Mouse (Mus musculus) bone marrow macrophage, adult 2 months (primary cell): ENCODE data around the gene Gm15217. TPM values are rescaled to one million over a fixed set of nuclear protein-coding genes. Genes with fewer than 3 reads are reported as not detected.

ENCODE experiments used
- H3K27ac ChIP-seq: 2 replicates; pipeline ENCODE4 v1.5.1; 2012; ENCODE audit warnings: low read depth, low read length; ENCODE audit not compliant: insufficient read depth
- H3K4me1 ChIP-seq: 2 replicates; pipeline ENCODE4 v1.6.1; 2012; ENCODE audit warnings: low read length; ENCODE audit not compliant: control insufficient read depth, insufficient read depth
- H3K4me3 ChIP-seq: 2 replicates; pipeline ENCODE4 v1.5.1; 2012; ENCODE audit warnings: mild to moderate bottlenecking, low read length, moderate library complexity; ENCODE audit not compliant: insufficient read depth
- CTCF ChIP-seq: IDR thresholded peaks from 2 replicates; pipeline ENCODE4 v1.5.1; 2012; ENCODE audit warnings: low read depth, mild to moderate bottlenecking, low read length, moderate library complexity
- POLR2A ChIP-seq: IDR thresholded peaks from 2 replicates; pipeline ENCODE4 v1.6.1; 2012; ENCODE audit warnings: mild to moderate bottlenecking, low read depth, low read length, borderline replicate concordance
- polyA plus RNA-seq: library from polyadenylated mRNA; stranded (reverse); fragments of >200 nt; gene quantifications from 2 replicates; pipeline ENCODE4 v1.2.4, GENCODE M21; 2012; ENCODE audit not compliant: missing spikeins, insufficient read depth, insufficient read length

Gm15217 gene
- polyA plus RNA-seq, 1 experiment, result not detected

- H3K27ac ChIP-seq, result no peak overlapping the region
- H3K4me1 ChIP-seq, result no peaks in the 10 kb centered on the region
- H3K4me3 ChIP-seq, result no peak overlapping the region
- no peak for TF ChIP-seq POLR2A
- TF ChIP-seq CTCF, result no peak
Measured at GRCm38 (mm10) chr14:46381457-46381856, 2.2 kb downstream of the Gm15217 start.

- Histone ChIP-seq H3K27ac (no peak overlapping the region), H3K4me3 (no peak overlapping the region), H3K4me1 (no peaks in the 10 kb centered on the region)
- TF ChIP-seq POLR2A (no peak), CTCF (no peak)
Measured at GRCm38 (mm10) chr14:46384946-46385691, 5.9 kb downstream of the Gm15217 start.

GRCm38 (mm10) chr14:46385701-46386477 lies 6.7 kb downstream of the Gm15217 start:
- no peak overlapping the region for H3K4me3 ChIP-seq
- H3K4me1 ChIP-seq, result no peaks in the 10 kb centered on the region
- no peak for TF ChIP-seq CTCF
- TF ChIP-seq POLR2A, result no peak
- H3K27ac ChIP-seq, result no peak overlapping the region

- Histone ChIP-seq H3K27ac (no peak overlapping the region), H3K4me3 (no peak overlapping the region), H3K4me1 (no peaks in the 10 kb centered on the region)
- TF ChIP-seq POLR2A (no peak), CTCF (no peak)
Measured at GRCm38 (mm10) chr14:46386478-46387356, 7.5 kb downstream of the Gm15217 start.

GRCm38 (mm10) chr14:46387357-46387671 lies 8.1 kb downstream of the Gm15217 start:
- TF ChIP-seq POLR2A (no peak), CTCF (no peak)
- Histone ChIP-seq H3K27ac (no peak overlapping the region), H3K4me1 (no peaks in the 10 kb centered on the region), H3K4me3 (peak overlapping the region; percentile 20; the same call in 1 of the 2 replicates)

GRCm38 (mm10) chr14:46387821-46388481 lies 8.7 kb downstream of the Gm15217 start:
- Histone ChIP-seq H3K4me1 (no peaks in the 10 kb centered on the region), H3K27ac (no peak overlapping the region), H3K4me3 (peak overlapping the region; percentile 20; the same call in 1 of the 2 replicates)
- TF ChIP-seq CTCF, result no peak
- no peak for TF ChIP-seq POLR2A

GRCm38 (mm10) chr14:46388636-46389035 lies 9.4 kb downstream of the Gm15217 start:
- no peak for TF ChIP-seq CTCF
- no peak for TF ChIP-seq POLR2A
- H3K27ac ChIP-seq, result no peak overlapping the region
- H3K4me1 ChIP-seq, result no peaks in the 10 kb centered on the region
- H3K4me3 ChIP-seq, result no peak overlapping the region

GRCm38 (mm10) chr14:46389438-46390248 lies 10.4 kb downstream of the Gm15217 start:
- no peak overlapping the region for H3K27ac ChIP-seq
- TF ChIP-seq POLR2A, result no peak
- TF ChIP-seq CTCF, result no peak
- H3K4me3 ChIP-seq, result no peak overlapping the region
- H3K4me1 ChIP-seq, result no peaks in the 10 kb centered on the region
